Mouse (Mus musculus): ENCODE data around the gene Gm38431.
A peak's percentile ranks its signal among the peaks of the same experiment; 100 is the strongest.

Gene Gm38431

GRCm38 (mm10) chr9:21091707-21092320, at the start of gene Gm38431, which contains the start of gene Raver1:
TSS of gene Gm38431 (minus strand) at chr9:21091997.
TSS of gene Raver1 (minus strand) at chr9:21092008.
- peak; percentile 95 for DNase-seq (ENCODE audit: low spot score)

DNA sequence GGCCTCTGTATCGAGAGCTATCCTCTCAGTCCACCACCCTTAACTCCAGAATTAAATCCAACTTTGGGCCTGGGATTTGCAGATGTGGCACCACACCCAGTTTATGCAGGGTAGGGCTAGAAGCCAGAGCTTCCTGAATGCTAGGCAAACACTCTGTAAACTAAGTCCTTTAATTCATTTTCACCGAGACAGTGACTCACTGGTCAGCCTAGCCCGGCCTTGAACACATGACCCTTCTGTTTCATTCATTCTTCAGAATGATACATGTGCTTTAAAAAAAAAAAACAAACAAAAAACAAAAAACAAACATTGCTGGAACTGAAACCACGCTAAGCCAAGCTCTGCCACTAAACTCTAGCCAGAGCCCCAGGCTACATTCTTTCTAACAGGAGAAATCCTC, 46.6 kb upstream of the Gm38431 start:
- DNase-seq (ENCODE audit: low spot score) = no peak

DNA sequence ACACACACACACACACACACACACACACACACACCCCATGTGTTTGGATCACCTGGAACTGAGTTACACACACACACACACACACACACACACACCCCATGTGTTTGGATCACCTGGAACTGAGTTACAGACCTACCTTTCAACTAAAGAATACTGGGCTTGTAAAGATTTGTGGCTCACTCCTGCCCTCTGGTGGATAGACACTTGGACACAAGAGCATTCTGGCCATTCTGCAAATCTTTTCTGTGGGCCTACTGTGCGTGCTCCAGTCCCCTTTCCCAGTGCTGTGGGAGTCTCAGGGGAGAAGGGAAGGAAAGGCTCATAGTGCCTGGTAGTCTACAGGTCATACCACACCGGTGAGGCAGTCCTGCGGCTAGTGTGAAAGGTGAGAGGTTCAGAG, 45.4 kb upstream of the Gm38431 start:
- DNase-seq (ENCODE audit: low spot score) = no peak

DNA sequence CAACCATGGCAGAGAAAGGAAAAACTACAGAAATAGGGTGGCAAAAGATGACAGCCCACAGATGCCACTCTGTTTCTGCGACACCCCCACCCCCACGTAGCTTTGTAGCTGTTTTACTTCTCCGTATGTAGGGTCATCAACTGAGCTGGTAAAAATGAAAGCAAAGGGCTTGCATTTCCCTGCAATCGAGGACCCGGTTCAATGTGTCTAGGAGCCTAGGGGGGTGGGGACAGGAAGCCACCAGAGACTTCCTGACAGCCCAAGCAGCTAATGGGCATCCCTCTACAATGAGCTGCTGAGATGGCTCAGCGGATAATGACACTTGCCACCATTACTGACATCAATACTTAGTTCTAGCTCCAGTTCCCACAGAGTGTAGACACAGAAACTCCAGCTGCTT, 44.6 kb upstream of the Gm38431 start:
- DNase-seq (ENCODE audit: low spot score) = no peak

DNA sequence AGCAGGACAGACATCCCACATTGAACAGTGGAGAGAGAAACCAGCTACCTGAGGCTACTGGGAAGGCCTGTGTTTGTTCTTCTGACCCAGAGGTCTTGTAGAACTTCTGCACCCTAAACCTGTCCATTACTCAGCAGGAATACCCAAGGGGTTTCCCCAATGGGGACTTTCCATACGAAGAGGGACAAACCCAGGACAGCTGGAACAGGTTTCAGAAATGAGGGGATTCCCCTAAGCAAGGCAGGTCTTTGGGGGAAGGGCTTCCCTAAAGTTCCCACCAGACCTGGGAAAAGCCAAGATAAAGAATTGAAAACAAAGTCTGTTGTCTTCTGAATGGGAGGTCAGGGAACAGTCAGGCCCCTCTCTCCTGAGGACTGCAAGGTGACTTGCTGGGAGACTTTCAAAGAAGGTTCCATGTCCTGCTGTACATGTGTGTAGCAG, 44.2 kb upstream of the Gm38431 start:
- no peak for DNase-seq (ENCODE audit: low spot score)

GRCm38 (mm10) chr9:21135329-21135890, 43.6 kb upstream of the Gm38431 start:
- no peak for DNase-seq (ENCODE audit: low spot score)

DNA sequence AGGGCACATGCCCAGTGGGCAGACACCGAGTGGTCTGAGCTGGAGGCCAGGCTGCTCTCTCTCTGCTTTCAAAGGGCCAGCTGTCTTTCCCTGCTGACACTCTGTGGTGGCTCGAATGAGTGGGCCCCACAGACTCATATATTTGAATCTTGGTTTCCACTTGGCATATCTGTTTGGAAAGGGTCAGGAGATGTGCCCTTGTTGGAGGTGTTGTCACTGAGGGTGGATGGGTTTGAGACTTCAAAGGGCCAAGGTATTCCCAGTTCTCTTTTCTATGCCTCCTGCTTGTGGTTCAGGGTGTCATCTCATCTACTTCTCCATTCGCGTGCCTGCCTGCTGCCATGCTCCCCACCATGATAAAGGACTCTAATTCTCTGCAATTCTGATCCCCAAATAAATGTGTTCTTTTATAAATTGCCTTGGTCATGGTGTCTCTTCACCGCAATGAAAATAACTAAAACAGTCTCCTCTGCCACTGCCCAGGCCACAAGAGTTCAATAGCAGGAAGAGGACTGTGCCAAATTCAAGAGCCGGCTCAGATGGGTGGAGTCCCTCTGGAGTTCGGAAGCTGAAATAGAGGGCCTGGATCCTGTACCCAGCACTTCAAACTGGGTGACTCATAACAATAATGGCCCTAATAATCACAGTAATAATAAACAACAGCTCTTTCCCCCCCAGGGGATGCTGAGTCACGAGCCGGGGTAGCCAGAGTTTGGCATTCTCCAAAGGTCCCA, 43.0 kb upstream of the Gm38431 start:
- DNase-seq (ENCODE audit: low spot score) = no peak

- DNase-seq (ENCODE audit: low spot score) = no peak
These were observed 41.4 kb upstream of the Gm38431 start for GRCm38 (mm10) chr9:21133064-21133707.

GRCm38 (mm10) chr9:21132102-21132775, 40.4 kb upstream of the Gm38431 start:
- no peak for DNase-seq (ENCODE audit: low spot score)

DNA sequence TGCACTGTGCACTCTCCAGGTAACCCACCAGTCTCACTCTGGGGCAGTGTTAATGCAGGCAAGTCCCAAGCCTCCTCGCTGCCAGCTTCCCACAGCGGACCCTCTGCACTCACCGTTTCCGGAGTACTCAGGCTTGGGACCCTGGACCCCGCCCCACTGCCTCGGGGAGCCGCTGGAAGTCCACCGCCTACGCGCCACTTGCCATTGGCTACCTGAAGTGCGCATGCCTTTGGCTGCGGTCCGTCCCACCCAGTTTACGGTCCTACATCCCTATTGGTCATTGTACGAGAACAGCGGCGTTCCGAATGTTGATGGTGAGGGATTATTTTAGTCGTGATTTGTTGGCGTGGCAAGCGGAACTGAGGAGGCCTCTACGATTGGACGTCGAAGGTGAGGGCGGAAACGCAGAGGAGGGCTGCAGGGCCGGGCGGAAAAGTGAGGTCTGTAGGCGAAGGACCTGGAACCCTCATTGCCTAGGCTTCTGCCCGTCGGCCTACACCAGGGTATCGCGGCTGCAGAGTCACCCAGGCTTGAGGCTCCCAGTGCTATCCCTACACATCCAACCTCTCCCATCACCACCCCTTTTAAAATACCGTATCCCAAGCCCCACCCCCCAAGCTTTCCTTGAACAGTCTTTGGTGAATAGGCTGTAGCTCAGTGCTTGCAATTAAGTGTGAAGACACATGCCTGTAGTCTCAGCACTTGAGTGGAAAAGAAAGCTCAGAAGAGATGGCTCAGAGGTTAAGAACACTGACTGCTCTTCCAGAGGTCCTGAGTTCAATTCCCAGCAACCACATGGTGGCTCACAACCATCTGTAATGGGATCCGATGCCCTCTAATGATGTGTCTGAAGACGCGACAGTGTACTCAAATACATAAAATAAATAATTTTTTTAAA, 39.5 kb upstream of the Gm38431 start, which contains the start of gene Tyk2:
Tyk2 (minus strand) TSS at position 185 of the 898 bp plus-strand sequence.
- peak; percentile 88 for DNase-seq (ENCODE audit: low spot score)

DNA sequence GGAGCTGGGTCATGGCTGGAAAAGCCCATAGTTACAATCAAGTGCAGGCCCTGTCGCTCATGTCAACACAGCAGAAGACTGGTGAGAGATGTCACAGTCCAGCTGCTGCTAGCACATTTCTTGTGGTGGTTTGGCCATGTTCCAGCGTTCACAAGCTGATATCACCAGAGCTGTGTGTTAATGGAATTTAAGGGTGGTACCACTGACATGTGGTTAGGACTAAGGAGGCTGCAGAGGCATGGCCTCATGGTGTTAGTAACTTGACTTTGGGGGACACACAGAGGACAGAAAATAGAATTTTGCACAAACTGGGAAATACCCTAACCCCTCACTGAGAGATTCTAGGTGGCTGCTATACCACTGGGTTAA, 34.4 kb upstream of the Gm38431 start:
- DNase-seq (ENCODE audit: low spot score) = no peak

- no peak for DNase-seq (ENCODE audit: low spot score)
These were observed 33.9 kb upstream of the Gm38431 start for GRCm38 (mm10) chr9:21125502-21126258.

DNA sequence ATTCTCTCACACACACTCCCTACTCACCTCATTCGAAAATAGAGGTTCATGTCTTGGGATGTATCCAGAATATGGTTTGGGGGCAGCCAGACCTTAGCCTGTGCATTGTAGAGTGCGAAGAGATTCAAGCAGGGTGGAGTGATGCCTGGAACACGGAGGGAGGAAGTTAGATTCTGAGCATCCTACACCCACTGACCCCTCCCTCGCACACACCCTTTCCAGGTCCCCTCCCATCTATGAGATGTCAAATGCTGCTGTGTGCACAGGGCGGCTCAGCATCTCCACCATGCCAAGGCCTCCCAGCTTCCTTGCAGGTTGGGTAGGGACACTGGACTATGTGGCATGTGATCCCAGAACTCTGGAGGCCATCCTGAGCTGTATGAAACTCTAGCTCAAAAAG, 33.0 kb upstream of the Gm38431 start:
- no peak for DNase-seq (ENCODE audit: low spot score)

- no peak for DNase-seq (ENCODE audit: low spot score)
These were observed 29.7 kb upstream of the Gm38431 start for GRCm38 (mm10) chr9:21121483-21121882.

DNA sequence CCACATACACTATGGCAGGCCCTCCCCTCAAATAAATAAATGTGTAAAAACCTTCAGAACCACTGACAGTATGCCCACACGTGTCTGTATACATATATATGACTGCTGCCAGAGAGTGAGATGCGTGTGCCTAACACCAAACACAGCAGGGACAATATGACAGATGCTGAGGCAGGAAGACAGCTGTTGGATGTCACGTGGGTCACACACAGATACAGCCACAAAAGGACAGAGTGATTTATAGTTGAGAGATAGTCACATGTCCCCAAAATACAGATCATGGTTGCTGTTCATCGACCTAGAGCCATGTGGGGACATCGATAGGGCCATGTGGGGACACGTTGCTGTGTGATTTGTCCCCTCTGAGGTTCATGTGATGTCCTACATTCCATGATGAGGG, 25.3 kb upstream of the Gm38431 start:
- no peak for DNase-seq (ENCODE audit: low spot score)

GRCm38 (mm10) chr9:21115105-21115504, 23.3 kb upstream of the Gm38431 start:
- DNase-seq (ENCODE audit: low spot score) = no peak

DNA sequence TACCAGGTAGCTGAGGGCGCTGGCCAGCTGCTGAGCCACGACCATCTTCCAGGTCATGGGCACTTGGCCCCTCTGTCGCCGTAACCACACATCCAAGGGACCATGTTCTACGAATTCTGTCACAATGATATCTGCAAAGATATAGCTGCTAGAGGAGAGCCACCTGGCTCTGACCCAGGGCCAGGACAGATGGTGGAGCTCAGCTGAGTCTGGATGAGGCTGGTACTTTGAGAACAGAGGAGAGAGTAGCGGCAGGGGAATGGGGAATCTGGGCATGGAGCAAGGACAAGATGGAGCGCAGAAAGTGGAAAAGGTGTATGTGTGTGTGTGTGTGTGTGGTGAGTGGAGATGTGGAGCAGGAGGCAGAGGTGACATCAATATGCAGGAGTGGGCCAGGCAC, 22.4 kb upstream of the Gm38431 start:
- no peak for DNase-seq (ENCODE audit: low spot score)

DNA sequence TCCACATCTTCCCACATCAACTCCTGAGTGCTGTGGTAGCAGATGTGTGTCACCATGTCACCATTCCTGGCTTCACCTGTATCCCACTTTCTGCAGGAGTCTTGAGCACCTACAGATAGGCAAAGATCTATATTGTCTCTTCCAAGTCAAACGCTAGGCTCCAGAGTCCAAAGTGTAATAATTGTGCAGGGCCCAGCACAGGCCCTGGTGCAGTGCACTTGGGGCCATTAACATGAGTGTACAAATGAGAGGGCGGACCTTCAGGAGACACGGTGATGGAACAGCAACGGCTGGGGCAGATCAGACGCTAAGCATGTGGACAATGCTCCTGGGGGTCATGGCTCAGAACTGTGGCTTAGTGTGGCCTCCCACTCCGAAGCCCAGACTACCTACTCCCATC, 22.0 kb upstream of the Gm38431 start:
- no peak for DNase-seq (ENCODE audit: low spot score)

DNA sequence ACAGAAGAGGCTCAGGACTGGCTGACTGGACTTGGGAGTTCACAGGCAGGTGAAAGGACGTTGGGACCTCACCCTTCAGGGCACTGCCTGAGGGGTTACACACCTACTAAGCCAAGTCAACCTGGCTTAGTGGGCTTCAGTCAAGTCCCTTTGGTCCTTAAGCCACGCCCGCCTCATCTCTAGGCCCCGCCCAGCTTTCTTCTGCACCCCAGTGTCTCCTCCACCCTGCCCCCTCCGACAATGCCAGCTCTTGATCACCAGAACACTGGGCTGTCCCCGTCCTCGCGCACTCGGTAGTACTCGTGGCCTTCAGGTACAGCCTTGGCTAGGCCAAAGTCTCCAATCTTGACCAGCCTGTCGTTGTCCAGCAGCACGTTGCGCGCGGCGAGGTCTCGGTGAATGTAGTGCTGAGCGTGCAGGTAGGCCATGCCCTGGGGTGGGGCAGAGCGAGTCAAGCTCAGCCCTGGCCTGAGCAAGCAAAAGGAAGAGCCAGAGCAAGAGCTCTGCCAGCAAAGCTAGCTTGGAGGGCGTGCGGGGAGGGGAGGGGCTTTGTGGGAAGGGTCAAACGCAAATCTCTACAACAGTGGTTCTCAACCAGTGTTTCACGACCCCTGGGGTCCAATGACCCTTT, 15.9 kb upstream of the Gm38431 start:
- DNase-seq (ENCODE audit: low spot score) = no peak

Measured in ovary, postnatal 36 days (tissue).